Mouse (Mus musculus): Measurements from ENCODE around the gene Dmpk.
"Not testable (repeated sequence)": the region's sequence is repeated elsewhere in the genome, so short reads cannot be mapped to it uniquely, and the experiment has no call there.

The Dmpk gene

GRCm38 (mm10) chr7:19083701-19084100, at the start of gene Dmpk:
Dmpk (plus strand) TSS chr7:19083849.
- no peak for DNase-seq (ENCODE audit: low spot score)

DNA sequence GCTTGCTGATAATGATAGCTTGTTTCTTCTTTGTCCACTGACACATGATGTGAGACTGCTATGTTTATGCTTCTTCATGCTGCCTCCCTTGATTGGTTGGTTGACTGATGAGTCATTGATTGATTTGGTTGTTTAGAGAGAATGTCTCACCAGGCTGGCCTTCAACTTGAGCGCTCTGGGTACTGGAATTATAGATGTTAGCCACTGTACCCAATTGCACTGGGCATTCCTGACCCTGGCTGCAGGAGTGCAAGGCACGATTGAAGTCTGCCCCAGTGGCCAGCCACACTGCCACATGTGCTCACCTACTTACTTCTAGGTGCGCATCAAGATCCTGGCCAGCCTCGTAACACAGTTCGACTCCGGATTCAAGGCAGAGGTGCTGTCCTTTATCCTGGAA, 39.0 kb upstream of the Dmpk start:
- no peak for DNase-seq (ENCODE audit: low spot score)

DNA sequence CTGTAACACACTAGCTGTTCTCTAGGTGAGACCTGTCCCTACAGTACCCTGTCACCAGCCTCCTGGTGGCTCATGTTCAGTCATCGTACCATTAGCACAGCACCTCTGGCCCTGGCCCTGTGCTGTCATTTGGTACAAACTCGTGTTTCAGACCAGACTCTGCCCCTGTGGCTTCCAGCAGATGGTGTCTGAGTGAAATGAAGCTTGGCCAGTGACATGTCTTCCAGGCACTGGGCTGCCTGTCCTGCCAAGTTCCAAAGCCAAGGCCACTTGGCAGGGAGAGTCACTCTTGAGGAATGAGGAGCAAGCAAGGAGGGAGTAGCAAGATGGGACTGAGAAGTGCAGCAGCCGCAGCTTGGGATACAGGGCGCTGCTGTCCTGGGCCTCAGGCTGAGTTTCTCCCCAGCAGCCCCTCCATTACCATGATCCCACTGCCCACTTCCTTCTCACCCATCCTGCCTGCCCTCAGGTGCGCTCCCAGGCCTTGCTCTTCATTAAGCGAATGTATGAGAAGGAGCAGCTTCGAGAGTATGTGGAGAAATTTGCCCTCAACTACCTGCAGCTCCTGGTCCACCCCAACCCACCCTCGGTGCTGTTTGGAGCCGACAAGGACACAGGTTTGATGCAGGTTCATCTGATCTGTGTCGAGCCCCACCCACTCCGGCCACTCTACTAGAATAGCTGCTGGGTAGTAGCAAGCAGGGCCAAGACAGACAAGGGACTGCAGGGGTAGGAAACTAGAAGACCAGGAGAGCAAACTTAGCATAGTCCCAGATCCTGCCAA, 37.2 kb upstream of the Dmpk start:
- no peak for DNase-seq (ENCODE audit: low spot score)

- DNase-seq (ENCODE audit: low spot score) = no peak
Measured at GRCm38 (mm10) chr7:19048006-19048527, 35.6 kb upstream of the Dmpk start.

- no peak for DNase-seq (ENCODE audit: low spot score)
Measured at GRCm38 (mm10) chr7:19049252-19049651, 34.4 kb upstream of the Dmpk start.

DNA sequence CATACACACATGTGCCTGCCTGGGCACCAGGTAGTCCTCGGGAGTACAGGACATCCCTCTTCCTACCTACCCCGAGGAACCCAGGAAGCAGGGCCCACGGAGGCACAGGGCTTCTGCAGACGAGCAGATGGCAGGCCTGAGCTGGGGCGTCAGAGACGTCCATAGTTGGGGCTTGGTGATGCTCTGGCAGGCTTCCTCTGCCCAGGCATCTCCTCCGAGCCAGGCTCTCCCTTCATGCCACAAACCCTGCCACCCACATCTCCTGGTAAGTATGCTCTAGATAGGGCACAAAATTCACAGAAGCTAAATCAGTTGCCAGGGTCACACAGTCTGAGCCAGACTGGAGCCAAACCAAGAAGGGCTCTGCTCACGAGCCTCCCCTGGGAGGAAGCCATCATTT, 33.5 kb upstream of the Dmpk start:
- DNase-seq (ENCODE audit: low spot score) = no peak

DNA sequence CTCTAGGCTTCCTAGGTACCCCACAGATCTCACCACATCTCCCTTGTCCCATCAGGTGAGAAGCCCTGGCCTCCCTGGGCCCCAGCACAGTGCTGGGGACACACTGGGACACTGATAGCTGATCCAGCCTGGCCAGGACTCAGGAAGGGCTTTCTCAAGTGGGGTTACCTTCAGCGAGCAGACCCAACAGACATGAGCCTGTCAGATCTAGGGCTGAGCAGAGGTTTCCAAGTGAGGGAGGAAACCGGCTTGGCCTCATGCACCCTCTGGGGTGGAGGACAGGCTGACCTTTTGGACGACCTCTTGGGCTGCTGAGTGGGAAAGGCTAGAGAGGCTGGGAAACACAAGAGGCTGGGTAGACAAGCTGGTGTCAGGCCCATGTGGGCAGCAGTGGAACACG, 32.5 kb upstream of the Dmpk start:
- no peak for DNase-seq (ENCODE audit: low spot score)

- no peak for DNase-seq (ENCODE audit: low spot score)
Measured at GRCm38 (mm10) chr7:19052345-19053135, 31.1 kb upstream of the Dmpk start.

DNA sequence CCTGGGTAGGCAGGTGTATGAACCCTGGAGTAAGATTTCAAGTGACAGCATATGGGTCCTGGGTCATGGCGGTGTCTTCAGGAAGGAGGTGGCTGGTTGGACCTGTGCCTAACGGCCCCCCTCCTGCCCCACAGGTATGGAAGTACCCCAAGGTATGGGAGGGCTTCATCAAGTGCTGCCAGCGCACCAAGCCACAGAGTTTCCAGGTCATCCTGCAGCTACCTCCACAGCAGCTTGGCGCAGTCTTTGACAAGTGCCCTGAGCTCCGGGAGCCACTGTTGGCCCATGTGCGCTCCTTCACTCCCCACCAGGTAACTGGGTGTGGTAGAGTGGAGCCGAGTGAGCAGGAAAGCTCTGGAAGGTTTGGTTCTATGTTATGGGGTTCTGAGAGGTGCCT, 30.5 kb upstream of the Dmpk start:
- DNase-seq (ENCODE audit: low spot score) = no peak

DNA sequence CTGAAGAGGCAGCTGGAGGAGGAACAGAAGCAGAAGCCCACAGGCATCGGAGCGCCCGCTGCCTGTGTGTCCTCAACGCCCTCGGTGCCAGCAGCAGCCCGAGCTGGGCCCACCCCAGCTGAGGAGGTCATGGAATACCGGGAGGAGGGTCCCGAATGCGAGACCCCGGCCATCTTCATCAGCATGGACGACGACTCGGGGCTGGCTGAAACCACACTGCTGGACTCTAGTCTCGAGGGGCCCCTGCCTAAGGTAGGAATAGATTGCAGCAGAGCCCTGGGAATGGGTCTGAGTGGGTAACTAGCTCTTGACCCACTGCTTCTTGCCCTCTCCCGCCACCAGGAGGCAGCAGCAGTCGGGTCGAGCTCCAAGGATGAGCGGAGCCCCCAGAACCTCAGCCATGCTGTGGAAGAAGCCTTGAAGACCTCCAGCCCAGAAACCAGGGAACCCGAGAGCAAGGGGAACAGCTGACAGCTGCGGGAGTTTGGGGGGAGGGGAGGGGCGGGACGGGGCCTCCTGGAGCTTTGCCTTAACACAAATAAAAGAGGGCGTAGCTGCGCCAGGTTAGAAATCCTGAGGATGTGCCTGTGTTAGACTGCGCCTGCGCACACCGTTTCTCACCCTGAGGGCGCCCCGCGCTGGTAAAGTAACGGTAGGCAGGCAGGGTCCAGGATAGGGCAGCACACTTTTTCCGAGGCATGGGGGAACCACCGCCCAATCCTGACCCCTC, 29.4 kb upstream of the Dmpk start, which contains the start of gene Rsph6a:
Rsph6a (plus strand) TSS at position 644 of the 730 bp plus-strand sequence.
- peak; percentile 39 for DNase-seq (ENCODE audit: low spot score)

- no peak for DNase-seq (ENCODE audit: low spot score)
Measured at GRCm38 (mm10) chr7:19054777-19055076, 28.9 kb upstream of the Dmpk start.

GRCm38 (mm10) chr7:19055108-19055507, 28.5 kb upstream of the Dmpk start:
- no peak for DNase-seq (ENCODE audit: low spot score)

- DNase-seq (ENCODE audit: low spot score) = no peak
Measured at GRCm38 (mm10) chr7:19057405-19057804, 26.2 kb upstream of the Dmpk start.

DNA sequence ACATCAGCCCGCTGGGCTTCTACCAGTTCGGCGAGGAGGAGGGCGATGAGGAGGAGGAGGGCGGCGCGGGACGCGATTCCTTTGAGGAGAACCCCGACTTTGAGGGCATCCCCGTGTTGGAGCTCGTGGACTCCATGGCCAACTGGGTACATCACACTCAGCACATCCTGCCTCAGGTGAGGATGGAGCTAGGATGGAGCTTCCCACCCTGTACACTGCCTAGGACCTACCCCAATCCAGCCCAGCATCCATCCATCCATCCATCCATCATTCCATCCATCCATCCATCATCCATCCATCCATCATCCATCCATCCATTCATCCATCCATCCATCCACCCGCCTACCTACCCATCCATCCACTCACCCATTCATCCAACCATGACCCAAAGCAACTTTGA, 17.8 kb upstream of the Dmpk start:
- DNase-seq (ENCODE audit: low spot score) = no peak

DNA sequence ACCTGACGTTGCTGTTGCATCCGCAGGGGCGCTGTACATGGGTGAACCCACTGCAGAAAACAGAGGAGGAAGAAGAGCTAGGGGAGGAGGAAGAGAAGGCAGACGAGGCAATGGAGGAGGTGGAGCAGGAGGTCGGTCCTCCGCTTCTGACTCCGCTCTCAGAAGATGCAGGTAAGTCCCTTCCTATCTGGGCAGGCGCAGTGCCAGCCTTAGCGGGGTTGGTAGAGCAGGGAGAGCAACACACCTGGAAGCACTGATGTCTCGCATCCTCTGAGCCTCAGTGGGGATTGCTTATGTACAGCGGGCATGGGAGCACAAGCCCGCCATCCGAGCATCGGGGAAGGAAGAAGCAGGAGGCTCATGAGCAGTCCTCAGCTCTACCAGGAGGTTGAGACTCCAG, 16.6 kb upstream of the Dmpk start:
- no peak for DNase-seq (ENCODE audit: low spot score)

DNA sequence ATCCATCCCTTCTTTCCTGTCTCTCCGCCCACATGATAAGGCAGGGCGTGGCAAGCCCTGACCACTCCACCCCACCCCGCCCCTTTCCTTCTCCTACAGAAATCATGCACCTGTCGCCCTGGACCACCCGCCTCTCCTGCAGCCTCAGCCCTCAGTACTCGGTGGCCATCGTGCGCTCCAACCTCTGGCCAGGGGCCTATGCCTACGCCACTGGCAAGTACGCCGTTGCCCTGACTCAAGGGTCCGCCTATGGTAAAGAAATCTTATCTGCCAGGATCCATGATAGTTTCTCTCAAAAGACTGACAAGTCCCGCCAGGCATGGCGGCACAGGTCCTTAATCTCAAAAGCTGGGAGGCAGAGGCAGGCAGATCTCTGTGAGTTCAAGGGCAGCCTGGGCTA, 15.7 kb upstream of the Dmpk start:
- no peak for DNase-seq (ENCODE audit: low spot score)

DNA sequence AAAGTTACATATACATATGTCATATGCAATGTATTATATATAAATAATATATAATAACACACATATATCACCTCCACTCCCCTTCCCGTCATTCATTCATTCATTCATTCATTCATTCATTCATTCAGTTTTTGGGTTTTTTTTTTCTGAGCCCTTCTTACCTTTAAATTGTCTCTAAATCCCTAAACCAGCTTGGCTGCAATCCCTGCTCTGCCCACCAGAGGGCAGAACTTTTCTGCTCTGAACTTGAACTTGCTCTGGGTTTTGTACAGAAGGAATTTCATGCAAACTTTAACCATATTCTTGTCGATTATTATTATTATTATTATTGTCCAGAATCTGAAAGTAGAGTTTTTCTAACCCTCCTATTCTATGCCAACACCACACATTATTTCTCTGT, 14.9 kb upstream of the Dmpk start:
- peak; percentile 68 for DNase-seq (ENCODE audit: low spot score)

GRCm38 (mm10) chr7:19069500-19069899, 14.1 kb upstream of the Dmpk start:
- no peak for DNase-seq (ENCODE audit: low spot score)

GRCm38 (mm10) chr7:19071024-19071423, 12.6 kb upstream of the Dmpk start:
- not testable (repeated sequence) for DNase-seq (ENCODE audit: low spot score)

DNA sequence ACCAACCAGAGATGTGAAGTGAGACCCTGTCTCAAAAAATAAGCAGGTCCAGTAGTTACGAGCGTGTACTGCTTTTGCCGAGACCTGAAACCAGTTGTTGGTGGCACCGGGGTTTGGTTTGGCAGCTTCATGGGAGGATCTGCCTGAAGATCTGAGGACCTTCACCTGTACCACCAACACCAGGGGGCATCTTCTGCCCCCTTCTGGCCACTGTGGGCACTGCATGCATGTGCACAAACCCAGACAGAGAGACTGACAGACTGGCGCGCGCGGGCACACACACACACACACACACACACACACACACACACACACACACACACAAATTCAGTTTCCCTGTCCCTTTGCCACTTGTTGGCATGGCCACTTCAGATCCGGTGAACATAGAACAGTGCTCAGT, 10.1 kb upstream of the Dmpk start:
- no peak for DNase-seq (ENCODE audit: low spot score)

DNA sequence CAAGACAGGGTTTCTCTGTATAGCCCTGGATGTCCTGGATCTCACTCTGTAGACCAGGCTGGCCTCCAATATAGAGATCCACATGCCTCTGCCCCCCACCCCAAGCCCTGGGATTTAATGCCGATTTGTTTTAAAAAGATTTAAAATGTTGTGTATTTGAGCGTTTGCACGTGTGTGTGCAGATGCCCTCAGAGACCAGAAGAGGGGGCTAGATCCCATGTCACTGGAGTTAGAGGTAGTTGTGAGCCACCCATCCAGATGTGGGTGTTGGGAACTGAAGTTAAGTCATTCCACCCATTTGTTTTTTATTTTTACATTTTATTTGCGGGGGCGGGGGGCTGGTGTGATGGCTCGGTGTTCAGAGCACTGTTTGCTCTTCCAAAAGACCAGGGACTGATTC, 9.2 kb upstream of the Dmpk start:
- DNase-seq (ENCODE audit: low spot score) = no peak

- no peak for DNase-seq (ENCODE audit: low spot score)
Measured at GRCm38 (mm10) chr7:19075231-19075630, 8.4 kb upstream of the Dmpk start.
